Mouse (Mus musculus) limb, embryonic 13.5 days (tissue): ENCODE results near the gene Gm10147. TPM values are rescaled to one million over a fixed set of nuclear protein-coding genes. Genes with fewer than 3 reads are reported as not detected.
"Not testable (repeated sequence)": the region's sequence is repeated elsewhere in the genome, so short reads cannot be mapped to it uniquely, and the experiment has no call there.

ENCODE experiments used
- ATAC-seq: fragments of 200-750 bp; cut with Nextera tagmentation; 2 replicates; pipeline ENCODE4 v1.8.0; 2017; ENCODE audit warnings: low read depth, moderate number of reproducible peaks, moderate TSS enrichment; ENCODE audit not compliant: low FRiP score
- H3K27ac ChIP-seq: fragments of 300-500 bp; sonication (generic); 2 replicates; pipeline ENCODE4 v1.5.1; 2015; ENCODE audit warnings: inconsistent platforms, mild to moderate bottlenecking, moderate library complexity
- H3K27me3 ChIP-seq: fragments of 300-500 bp; sonication (generic); 2 replicates; pipeline ENCODE4 v1.6.1; 2015; ENCODE audit warnings: mild to moderate bottlenecking, inconsistent platforms
- H3K36me3 ChIP-seq: fragments of 300-500 bp; sonication (generic); 2 replicates; pipeline ENCODE4 v1.6.1; 2015; ENCODE audit warnings: inconsistent platforms, mild to moderate bottlenecking, moderate library complexity
- H3K4me1 ChIP-seq: fragments of 300-500 bp; sonication (generic); 2 replicates; pipeline ENCODE4 v1.6.1; 2015; ENCODE audit warnings: inconsistent platforms
- H3K4me2 ChIP-seq: fragments of 300-500 bp; sonication (generic); replicated peaks from 2 replicates; pipeline ENCODE4 v1.6.1; 2015; ENCODE audit warnings: inconsistent platforms, mild to moderate bottlenecking, moderate library complexity
- H3K4me3 ChIP-seq: fragments of 300-500 bp; sonication (generic); 2 replicates; pipeline ENCODE4 v1.5.1; 2015; ENCODE audit warnings: moderate library complexity, mild to moderate bottlenecking, inconsistent platforms
- H3K9ac ChIP-seq: fragments of 300-500 bp; sonication (generic); 2 replicates; pipeline ENCODE4 v1.6.1; 2015; ENCODE audit warnings: mild to moderate bottlenecking, inconsistent platforms
- H3K9me3 ChIP-seq: fragments of 300-500 bp; sonication (generic); 2 replicates; pipeline ENCODE4 v1.6.1; 2016; ENCODE audit warnings: inconsistent platforms
- WGBS: fragments of 180-500 bp; shearing (Covaris S2); methylation state at CpG from one replicate; pipeline ENCODE4 v1.1.7; 2015; 5-methylcytosine and 5-hydroxymethylcytosine counted together
- microRNA-seq: library from miRNA; unstranded; fragments of <30 nt; microRNA quantifications from one replicate; pipeline ENCODE4, GENCODE M21; 2016
- polyA plus RNA-seq: library from polyadenylated mRNA; unstranded; fragments of >200 nt; fragmentation: Nextera tagmentation; extraction: Ambion mirVana; gene quantifications from 2 replicates; pipeline ENCODE4 v1.2.1, GENCODE M21; 2015

The Gm10147 gene
- polyA plus RNA-seq: not detected in 2 replicates

DNA sequence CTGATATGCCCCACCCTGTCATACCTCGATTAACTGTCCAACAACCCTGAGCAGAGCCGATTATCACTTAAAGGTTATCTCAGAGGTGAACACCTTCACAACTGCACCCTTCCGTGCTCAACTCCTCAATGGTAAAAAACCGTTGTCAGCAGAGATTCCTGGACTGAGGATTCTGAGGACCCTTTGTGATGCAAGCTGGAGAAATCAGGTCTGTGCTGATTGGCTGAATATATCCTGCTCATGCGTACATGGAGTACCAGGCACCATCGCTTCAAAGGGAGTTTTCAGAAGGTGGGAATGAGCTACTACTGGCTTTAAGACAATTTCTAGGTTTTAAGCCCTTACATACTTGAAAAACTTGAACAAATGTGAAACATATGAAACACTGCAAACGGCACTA lies at the start of gene Gm10147:
Gm10147 (minus strand) TSS at position 101 of the 400 bp plus-strand sequence.
- not testable (repeated sequence) for H3K4me3 ChIP-seq, H3K4me2 ChIP-seq, H3K9me3 ChIP-seq, H3K27me3 ChIP-seq, H3K4me1 ChIP-seq, H3K36me3 ChIP-seq, H3K27ac ChIP-seq, ATAC-seq, H3K9ac ChIP-seq
- WGBS: no CpG with 5 or more reads among the region's 7 CpGs

Small RNAs within 50 kb of the gene (microRNA-seq; reads per million reads assigned to microRNA genes)
- gene Gm44499: not detected
